Mouse (Mus musculus) spleen, adult 18-20 months (tissue): ENCODE results near the gene Vmn2r15.

ENCODE experiments used
- DNase-seq, 2 experiments: peaks; one replicate each; pipeline ENCODE4 v3.0.0; 2022; ENCODE audit warnings: mixed read lengths in 2 of 2

Gene Vmn2r15

DNA sequence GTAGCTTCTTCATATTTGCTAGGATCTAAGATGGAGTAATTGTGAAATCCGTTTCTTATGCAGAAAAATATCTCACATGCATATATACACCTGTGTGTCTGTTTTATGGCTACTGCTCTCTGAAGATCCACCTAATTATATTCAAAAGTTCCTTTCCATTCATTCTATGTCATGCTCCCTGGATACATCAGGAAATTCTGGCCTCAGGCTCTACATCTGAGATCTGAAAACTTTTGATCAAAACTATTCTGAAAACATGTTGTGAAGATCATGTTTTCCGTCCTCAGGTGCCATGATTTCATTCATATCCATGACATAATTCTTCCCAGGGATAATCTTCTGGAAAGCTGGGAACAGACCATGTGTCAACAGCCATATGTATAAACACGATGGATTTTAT lies at the start of gene Vmn2r15:
Vmn2r15 (minus strand) TSS at position 101 of the 400 bp plus-strand sequence.
- no peak for DNase-seq

DNA sequence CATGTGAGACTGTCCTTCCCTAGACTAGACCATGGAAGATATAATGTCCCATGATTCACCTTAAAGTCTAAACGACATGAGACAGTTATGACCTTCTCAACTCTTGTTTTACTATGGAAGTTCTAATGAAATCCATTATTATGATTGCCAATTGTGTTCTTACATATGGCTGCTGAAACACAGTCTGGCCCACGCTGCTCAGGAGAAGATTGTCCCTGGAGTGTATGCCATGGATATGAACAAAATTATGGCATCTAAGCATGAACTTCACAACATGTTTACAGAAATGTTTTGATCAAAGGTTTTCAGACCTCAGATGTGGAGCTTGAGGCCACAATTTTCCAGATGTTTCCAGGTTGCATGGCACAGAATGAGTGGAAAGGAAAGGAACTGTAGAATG lies 32.4 kb upstream of the Vmn2r15 start, which contains the start of gene Vmn2r16:
Vmn2r16 (plus strand) TSS at position 301 of the 400 bp plus-strand sequence.
- DNase-seq: no peak

- no peak for DNase-seq
Observed at GRCm38 (mm10) chr5:109294655-109295054, 2.8 kb downstream of the Vmn2r15 start.
